21 mouse cellular contexts compared by ENCODE assay signal in genomic region chr19:46871651-46872050, GRCm38 (mm10).
DNase-seq lines count a peak whose midpoint lies in the region; ATAC-seq lines count a peak whose summit lies in the region.
"Had no signal": no experiment of that assay in that cellular context is flagged by ENCODE, and none has a peak within 500 bp of the region (broad histone marks: within the 10 kb centered on the region; RNA-seq: fewer than 3 reads in every experiment).

No protein-coding gene starts in this region.

- H3K27me3 ChIP-seq in forebrain, embryonic 13.5 days, result no peaks in the 10 kb centered on the region
- no peaks in the 10 kb centered on the region for H3K27me3 ChIP-seq in forebrain, embryonic 10.5 days (ENCODE audit: poor library complexity, severe bottlenecking)
- H3K27me3 ChIP-seq: embryonic facial prominence, embryonic 15.5 days; heart, embryonic 13.5 days; Patski had no signal

- H3K4me3 ChIP-seq in forebrain, embryonic 13.5 days, result no peak overlapping the region
- no peak overlapping the region for H3K4me3 ChIP-seq in forebrain, embryonic 10.5 days
- H3K4me3 ChIP-seq in brown adipose tissue, adult 24 weeks (ENCODE audit: insufficient read depth, low read depth, low read length), result no peak overlapping the region
- H3K4me3 ChIP-seq: embryonic facial prominence, embryonic 15.5 days; erythroblast, embryonic 14.5 days; heart, embryonic 13.5 days had no signal

- H3K9ac ChIP-seq in forebrain, embryonic 13.5 days, result peak overlapping the region; percentile 21; the same call in 1 of the 2 replicates
- H3K9ac ChIP-seq: embryonic facial prominence, embryonic 15.5 days; forebrain, postnatal 0 days; heart, embryonic 13.5 days had no signal

- no peaks in the 10 kb centered on the region for H3K9me3 ChIP-seq in forebrain, embryonic 13.5 days (replicated peaks)
- no peaks in the 10 kb centered on the region for H3K9me3 ChIP-seq in forebrain, embryonic 10.5 days
- H3K9me3 ChIP-seq: embryonic facial prominence, embryonic 15.5 days; heart, embryonic 13.5 days had no signal

- 78% methylated on average over 7 of the region's 7 CpGs for WGBS in forebrain, embryonic 13.5 days
- WGBS in forebrain, embryonic 10.5 days, result 81% methylated on average over 7 of the region's 7 CpGs

- ATAC-seq in forebrain, embryonic 13.5 days, result no peak
- ATAC-seq: activated CD4-positive, CD25-positive, alpha-beta regulatory T cell, adult 4 months; forebrain, postnatal 0 days; hindbrain, postnatal 0 days; Patski had no signal

- H3K36me3 ChIP-seq in forebrain, embryonic 13.5 days (ENCODE audit: poor library complexity, severe bottlenecking), result no peaks in the 10 kb centered on the region
- no peaks in the 10 kb centered on the region for H3K36me3 ChIP-seq in forebrain, embryonic 10.5 days (replicated peaks)
- H3K36me3 ChIP-seq: embryonic facial prominence, embryonic 15.5 days; heart, embryonic 13.5 days had no signal

- H3K4me2 ChIP-seq in forebrain, embryonic 13.5 days, result no peak overlapping the region
- H3K4me2 ChIP-seq: embryonic facial prominence, embryonic 15.5 days; heart, embryonic 13.5 days had no signal

- 0 out of 2 replicates have a peak, but pooled peaks cover 4% of the 10 kb centered on the region for H3K4me1 ChIP-seq in forebrain, embryonic 13.5 days
- peaks cover 7% of the 10 kb centered on the region; the same call in 1 of the 2 replicates for H3K4me1 ChIP-seq in forebrain, embryonic 10.5 days
- H3K4me1 ChIP-seq in brown adipose tissue, adult 24 weeks (ENCODE audit: control insufficient read depth, insufficient read depth, insufficient read length, low read length), result no peaks in the 10 kb centered on the region; the same call in 1 of the 2 replicates

- H3K27ac ChIP-seq in forebrain, embryonic 13.5 days, result no peak overlapping the region
- H3K27ac ChIP-seq in forebrain, embryonic 10.5 days, result no peak overlapping the region
- H3K27ac ChIP-seq in brown adipose tissue, adult 24 weeks (replicated peaks; ENCODE audit: low read depth, low read length), result peak overlapping the region; percentile 62
- H3K27ac ChIP-seq: embryonic facial prominence, embryonic 15.5 days; heart, embryonic 13.5 days; hindbrain, postnatal 0 days had no signal

- DNase-seq in forebrain, embryonic 10.5 days (ENCODE audit: extremely low spot score, low spot score), result no peak
- DNase-seq in adipocyte (ENCODE audit: low spot score), result peak; percentile 30
- peak; percentile 69 for DNase-seq in adrenal gland, postnatal 10 days
- DNase-seq in lung, adult 18-20 months, result no peak
- no peak for DNase-seq in MN1 (ENCODE audit: low spot score)
- DNase-seq: cerebellum, adult 2 months; cerebellum, postnatal 10 days; embryo, embryonic 11 days; forebrain, postnatal 0 days; gastrocnemius, postnatal 36 days; heart, adult 11 months; heart, postnatal 36 days; kidney, adult 11 months had no signal

Comparison
In these comparisons a context has a peak if more than half of its experiments do, and no peak if none do; other contexts are left out.
1. DNase-seq: peak in adipocyte (single experiment) and adrenal gland, postnatal 10 days (single experiment); none in forebrain, embryonic 10.5 days (single experiment), lung, adult 18-20 months (0 of 2) and MN1 (single experiment).